ENCODE assay signal across 18 mouse cellular contexts in genomic region chr1:126752247-126753037, GRCm38 (mm10).
DNase-seq lines count a peak whose midpoint lies in the region; ATAC-seq and TF ChIP-seq lines count a peak whose summit lies in the region.
"Had no signal": no experiment of that assay in that cellular context is flagged by ENCODE, and none has a peak within 500 bp of the region (broad histone marks: within the 10 kb centered on the region; RNA-seq: fewer than 3 reads in every experiment).

No protein-coding gene starts in this region.

- no peak overlapping the region for H3K4me2 ChIP-seq in hindbrain, embryonic 12.5 days (replicated peaks)
- H3K4me2 ChIP-seq in hindbrain, embryonic 14.5 days (replicated peaks) = no peak overlapping the region
- H3K4me2 ChIP-seq in midbrain, embryonic 11.5 days = no peak overlapping the region
- H3K4me2 ChIP-seq in midbrain, embryonic 15.5 days = no peak overlapping the region
- H3K4me2 ChIP-seq in intestine, embryonic 16.5 days (ENCODE audit: low read depth, low read length) = no peak overlapping the region
- H3K4me2 ChIP-seq in stomach, postnatal 0 days (replicated peaks; ENCODE audit: low read depth) = no peak overlapping the region

- H3K27me3 ChIP-seq in hindbrain, embryonic 12.5 days = no peaks in the 10 kb centered on the region; the same call in 1 of the 2 replicates
- no peaks in the 10 kb centered on the region for H3K27me3 ChIP-seq in hindbrain, embryonic 14.5 days (ENCODE audit: control insufficient read depth, insufficient read depth, low read length)
- no peaks in the 10 kb centered on the region for H3K27me3 ChIP-seq in midbrain, embryonic 11.5 days (ENCODE audit: control insufficient read depth, insufficient read depth, low read length)
- H3K27me3 ChIP-seq in midbrain, embryonic 15.5 days (replicated peaks) = no peaks in the 10 kb centered on the region
- no peaks in the 10 kb centered on the region for H3K27me3 ChIP-seq in intestine, embryonic 16.5 days (replicated peaks; ENCODE audit: control insufficient read depth, insufficient read depth, low read length)
- H3K27me3 ChIP-seq in stomach, postnatal 0 days (ENCODE audit: control insufficient read depth, insufficient read depth, low read length) = no peaks in the 10 kb centered on the region

- no peak overlapping the region; the same call in 1 of the 2 replicates for H3K27ac ChIP-seq in hindbrain, embryonic 12.5 days
- no peak overlapping the region for H3K27ac ChIP-seq in hindbrain, embryonic 14.5 days
- no peak overlapping the region for H3K27ac ChIP-seq in midbrain, embryonic 11.5 days (ENCODE audit: low read depth, low read length)
- H3K27ac ChIP-seq in midbrain, embryonic 15.5 days = no peak overlapping the region
- no peak overlapping the region for H3K27ac ChIP-seq in intestine, embryonic 16.5 days (ENCODE audit: low read length)
- H3K27ac ChIP-seq in stomach, postnatal 0 days (replicated peaks) = no peak overlapping the region
- H3K27ac ChIP-seq: heart, embryonic 10.5 days; macrophage had no signal

- ATAC-seq in hindbrain, embryonic 12.5 days (ENCODE audit: low FRiP score) = peak; percentile 30; the same call in 1 of the 2 replicates
- no peak for ATAC-seq in hindbrain, embryonic 14.5 days (ENCODE audit: low FRiP score)
- peak; percentile 38; the same call in 1 of the 2 replicates for ATAC-seq in midbrain, embryonic 11.5 days (ENCODE audit: low FRiP score)
- ATAC-seq in midbrain, embryonic 15.5 days (replicated peaks) = no peak
- peak; percentile 47 for ATAC-seq in intestine, embryonic 16.5 days
- peak; percentile 74; the same call in 1 of the 2 replicates for ATAC-seq in stomach, postnatal 0 days (ENCODE audit: low FRiP score, low TSS enrichment)
- ATAC-seq: forebrain, postnatal 0 days had no signal

- 75% methylated on average over 13 of the region's 13 CpGs for WGBS in hindbrain, embryonic 12.5 days
- 72% methylated on average over 13 of the region's 13 CpGs for WGBS in hindbrain, embryonic 14.5 days
- 81% methylated on average over 13 of the region's 13 CpGs for WGBS in midbrain, embryonic 11.5 days
- 79% methylated on average over 13 of the region's 13 CpGs for WGBS in midbrain, embryonic 15.5 days
- 61% methylated on average over 13 of the region's 13 CpGs for WGBS in intestine, embryonic 16.5 days
- WGBS in stomach, postnatal 0 days = 52% methylated on average over 13 of the region's 13 CpGs

- TF ChIP-seq EP300 in stomach, postnatal 0 days (optimal IDR thresholded peaks at IDR 0.05) = no peak

- no peaks in the 10 kb centered on the region for H3K36me3 ChIP-seq in hindbrain, embryonic 12.5 days
- no peaks in the 10 kb centered on the region for H3K36me3 ChIP-seq in hindbrain, embryonic 14.5 days (replicated peaks; ENCODE audit: control insufficient read depth, insufficient read depth)
- H3K36me3 ChIP-seq in midbrain, embryonic 11.5 days (ENCODE audit: control insufficient read depth, insufficient read depth, low read length) = no peaks in the 10 kb centered on the region
- H3K36me3 ChIP-seq in midbrain, embryonic 15.5 days (replicated peaks) = no peaks in the 10 kb centered on the region
- no peaks in the 10 kb centered on the region for H3K36me3 ChIP-seq in intestine, embryonic 16.5 days (ENCODE audit: control insufficient read depth, insufficient read depth, low read length)
- no peaks in the 10 kb centered on the region for H3K36me3 ChIP-seq in stomach, postnatal 0 days (ENCODE audit: control insufficient read depth, insufficient read depth, low read length)
- H3K36me3 ChIP-seq: heart, embryonic 10.5 days had no signal

- H3K4me3 ChIP-seq in hindbrain, embryonic 12.5 days = no peak overlapping the region
- H3K4me3 ChIP-seq in hindbrain, embryonic 14.5 days (replicated peaks; ENCODE audit: low read length) = no peak overlapping the region
- no peak overlapping the region for H3K4me3 ChIP-seq in midbrain, embryonic 11.5 days (ENCODE audit: low read depth, low read length)
- H3K4me3 ChIP-seq in midbrain, embryonic 15.5 days = no peak overlapping the region
- H3K4me3 ChIP-seq in intestine, embryonic 16.5 days (ENCODE audit: low read length) = no peak overlapping the region
- no peak overlapping the region for H3K4me3 ChIP-seq in stomach, postnatal 0 days (ENCODE audit: low read depth, low read length)
- H3K4me3 ChIP-seq: heart, embryonic 10.5 days had no signal

- peaks cover 30% of the 10 kb centered on the region for H3K4me1 ChIP-seq in hindbrain, embryonic 12.5 days
- peaks cover 8% of the 10 kb centered on the region; the same call in 1 of the 2 replicates for H3K4me1 ChIP-seq in hindbrain, embryonic 14.5 days (replicated peaks; ENCODE audit: control insufficient read depth, insufficient read depth, low read length)
- H3K4me1 ChIP-seq in midbrain, embryonic 11.5 days (ENCODE audit: control insufficient read depth, insufficient read depth, low read length) = peaks cover 9% of the 10 kb centered on the region; the same call in 1 of the 2 replicates
- peaks cover 8% of the 10 kb centered on the region; the same call in 1 of the 2 replicates for H3K4me1 ChIP-seq in midbrain, embryonic 15.5 days
- H3K4me1 ChIP-seq in intestine, embryonic 16.5 days (ENCODE audit: control insufficient read depth, insufficient read depth, low read length) = no peaks in the 10 kb centered on the region; the same call in 1 of the 2 replicates
- H3K4me1 ChIP-seq in stomach, postnatal 0 days (replicated peaks; ENCODE audit: control insufficient read depth, insufficient read depth) = no peaks in the 10 kb centered on the region
- H3K4me1 ChIP-seq: heart, embryonic 10.5 days had no signal

- no peaks in the 10 kb centered on the region for H3K9me3 ChIP-seq in hindbrain, embryonic 12.5 days (replicated peaks)
- no peaks in the 10 kb centered on the region for H3K9me3 ChIP-seq in hindbrain, embryonic 14.5 days (ENCODE audit: control insufficient read depth, low read length)
- H3K9me3 ChIP-seq in midbrain, embryonic 11.5 days (ENCODE audit: control insufficient read depth, low read length) = no peaks in the 10 kb centered on the region
- no peaks in the 10 kb centered on the region for H3K9me3 ChIP-seq in midbrain, embryonic 15.5 days
- no peaks in the 10 kb centered on the region for H3K9me3 ChIP-seq in intestine, embryonic 16.5 days (ENCODE audit: control insufficient read depth, low read length)
- H3K9me3 ChIP-seq in stomach, postnatal 0 days (ENCODE audit: control insufficient read depth, low read length) = no peaks in the 10 kb centered on the region
- H3K9me3 ChIP-seq: heart, embryonic 10.5 days had no signal

- TF ChIP-seq CTCF in stomach, postnatal 0 days (IDR thresholded peaks at IDR 0.05; ENCODE audit: low read depth) = no peak

- no peak for DNase-seq in hindbrain, embryonic 14.5 days (ENCODE audit: low spot score)
- no peak for DNase-seq in midbrain, embryonic 11.5 days (ENCODE audit: low spot score, missing footprints)
- DNase-seq in stomach, postnatal 0 days (ENCODE audit: low spot score) = peak; percentile 49
- no peak for DNase-seq in urinary bladder, postnatal 14 days (ENCODE audit: low spot score)
- DNase-seq: cerebellum, adult 11-12 months; forebrain, postnatal 0 days; gastrocnemius, postnatal 14 days; heart, postnatal 14 days; kidney, adult 11 months; kidney, postnatal 25 days; layer of hippocampus, adult 9-11 months; liver; thymus, postnatal 4 days had no signal

- no peak overlapping the region for H3K9ac ChIP-seq in hindbrain, embryonic 12.5 days
- H3K9ac ChIP-seq in hindbrain, embryonic 14.5 days = no peak overlapping the region
- H3K9ac ChIP-seq in midbrain, embryonic 11.5 days (ENCODE audit: low read length) = no peak overlapping the region
- H3K9ac ChIP-seq in midbrain, embryonic 15.5 days = no peak overlapping the region
- H3K9ac ChIP-seq in intestine, embryonic 16.5 days (ENCODE audit: low read depth, low read length) = no peak overlapping the region
- no peak overlapping the region for H3K9ac ChIP-seq in stomach, postnatal 0 days (ENCODE audit: low read length)
- H3K9ac ChIP-seq: forebrain, postnatal 0 days had no signal

Comparison
In these comparisons a context has a peak if more than half of its experiments do, and no peak if none do; other contexts are left out.
1. ATAC-seq: peak in hindbrain, embryonic 12.5 days (single experiment), midbrain, embryonic 11.5 days (single experiment), intestine, embryonic 16.5 days (single experiment) and stomach, postnatal 0 days (single experiment); none in hindbrain, embryonic 14.5 days (single experiment) and midbrain, embryonic 15.5 days (single experiment).